Mouse (Mus musculus) myocyte (in vitro differentiated cells): ENCODE measurements at regions not wholly inside any gene's neighbourhood (a gene's known extent, or its start where the extent isn't known, plus 50 kb on each side); places are given as distances from the start of the nearest gene placed in this dataset.

Source experiments
- MAX ChIP-seq: IDR thresholded peaks from one replicate; pipeline ENCODE4 v1.6.1; 2011; ENCODE audit warnings: low read depth, mild to moderate bottlenecking, control low read depth
- MYOG ChIP-seq, 3 experiments: IDR thresholded peaks; one replicate each; pipeline ENCODE4 v1.6.1; 2011; ENCODE audit warnings: control low read depth in 2 of 3, low read depth in 2 of 3, mild to moderate bottlenecking in 2 of 3; ENCODE audit not compliant: insufficient read length in 2 of 3, control insufficient read depth in 1 of 3, insufficient read depth in 1 of 3
- POLR2A ChIP-seq: IDR thresholded peaks from one replicate; pipeline ENCODE4 v1.6.1; 2011; ENCODE audit warnings: low read depth, mild to moderate bottlenecking, control low read depth, moderate library complexity; ENCODE audit not compliant: insufficient read length
- SRF ChIP-seq: IDR thresholded peaks from one replicate; pipeline ENCODE4 v1.6.1; 2011; ENCODE audit warnings: low read depth; ENCODE audit not compliant: control insufficient read depth, insufficient read length
- TCF12 ChIP-seq: IDR thresholded peaks from one replicate; pipeline ENCODE4 v1.6.1; 2011; ENCODE audit warnings: mild to moderate bottlenecking, control low read depth; ENCODE audit not compliant: poor library complexity, insufficient read depth, severe bottlenecking

DNA sequence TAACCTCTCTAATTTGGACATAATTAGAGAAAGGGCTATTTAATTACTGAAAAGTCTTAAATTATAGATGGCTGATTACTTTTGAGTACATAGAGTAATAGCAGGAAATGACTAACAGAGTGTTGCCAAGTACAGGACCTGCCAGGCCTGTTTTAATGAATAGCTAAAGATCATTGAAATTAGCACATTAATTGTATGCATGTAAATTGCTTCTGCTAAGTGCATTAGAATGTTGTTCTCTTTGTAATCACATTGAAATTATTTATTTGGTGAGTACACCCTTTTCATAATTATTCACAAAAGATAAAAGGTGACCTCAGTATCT, 107.5 kb upstream of the Nectin3 start:
- TF ChIP-seq MAX (no peak), SRF (no peak), POLR2A (no peak), MYOG (IDR thresholded peaks at IDR 0.05; ENCODE audit: control insufficient read depth in 1 of 3, insufficient read depth in 1 of 3, insufficient read length in 2 of 3, low read depth in 2 of 3) (no peak), TCF12 (no peak)
